Mouse (Mus musculus) induced T-regulatory cell, adult 2 months (primary cell): Measurements from ENCODE around the gene Tssc4.

Experiments used
- DNase-seq: peaks from one replicate; pipeline ENCODE4 v3.0.0-alpha.2; 2012; ENCODE audit warnings: low read depth

Tssc4 gene

GRCm38 (mm10) chr7:143111719-143112118 is 42.7 kb downstream of the Tssc4 start:
- DNase-seq, result no peak

- DNase-seq, result no peak
Measured at GRCm38 (mm10) chr7:143112395-143112794, 43.3 kb downstream of the Tssc4 start.

- no peak for DNase-seq
Measured at GRCm38 (mm10) chr7:143114773-143115172, 45.7 kb downstream of the Tssc4 start.

GRCm38 (mm10) chr7:143116521-143116920 is 47.5 kb downstream of the Tssc4 start:
- no peak for DNase-seq

GRCm38 (mm10) chr7:143119407-143119806 is 50.4 kb downstream of the Tssc4 start:
- no peak for DNase-seq

GRCm38 (mm10) chr7:143119826-143120225 is 50.8 kb downstream of the Tssc4 start:
- peak; percentile 19 for DNase-seq
